Mouse (Mus musculus) brain, embryonic 18.5 days (tissue): ENCODE measurements around the gene Rbmxl1.
"Not testable (repeated sequence)": the region's sequence is repeated elsewhere in the genome, so short reads cannot be mapped to it uniquely, and the experiment has no call there.

Experiments used
- DNase-seq: peaks from one replicate; pipeline ENCODE4 v3.0.0-alpha.2; 2012; ENCODE audit warnings: low read depth, low spot score

Gene Rbmxl1

DNA sequence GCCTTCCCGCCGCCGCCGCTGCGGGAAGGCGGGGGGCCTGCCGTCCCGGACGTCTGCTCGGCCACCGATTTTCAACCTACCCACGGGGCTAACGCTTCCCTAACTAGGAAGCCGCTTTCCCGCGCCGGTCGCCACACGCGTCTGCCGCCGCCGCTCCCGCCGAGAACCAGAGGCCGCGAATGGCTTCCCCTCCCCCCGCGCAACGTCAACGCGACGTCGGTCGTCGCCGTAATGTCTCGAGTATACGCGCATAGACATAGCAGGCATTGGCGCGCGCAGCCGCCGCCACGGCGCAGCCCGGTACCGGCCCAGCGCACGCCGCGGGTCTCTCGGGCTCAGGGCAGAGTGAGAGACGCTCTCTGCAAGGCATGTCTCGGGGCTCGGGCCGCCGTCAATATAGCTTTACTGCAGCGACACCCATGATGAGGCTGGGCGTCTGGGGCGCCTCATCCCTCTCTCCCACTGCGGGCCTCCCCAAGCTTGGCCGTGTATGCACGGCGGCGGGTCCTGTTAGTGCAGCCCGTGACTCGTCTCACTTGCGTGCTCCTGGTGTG lies at the start of gene Rbmxl1:
Gene Rbmxl1 (minus strand): TSS at position 180 of the 554 bp plus-strand sequence.
- peak; percentile 63 for DNase-seq

DNA sequence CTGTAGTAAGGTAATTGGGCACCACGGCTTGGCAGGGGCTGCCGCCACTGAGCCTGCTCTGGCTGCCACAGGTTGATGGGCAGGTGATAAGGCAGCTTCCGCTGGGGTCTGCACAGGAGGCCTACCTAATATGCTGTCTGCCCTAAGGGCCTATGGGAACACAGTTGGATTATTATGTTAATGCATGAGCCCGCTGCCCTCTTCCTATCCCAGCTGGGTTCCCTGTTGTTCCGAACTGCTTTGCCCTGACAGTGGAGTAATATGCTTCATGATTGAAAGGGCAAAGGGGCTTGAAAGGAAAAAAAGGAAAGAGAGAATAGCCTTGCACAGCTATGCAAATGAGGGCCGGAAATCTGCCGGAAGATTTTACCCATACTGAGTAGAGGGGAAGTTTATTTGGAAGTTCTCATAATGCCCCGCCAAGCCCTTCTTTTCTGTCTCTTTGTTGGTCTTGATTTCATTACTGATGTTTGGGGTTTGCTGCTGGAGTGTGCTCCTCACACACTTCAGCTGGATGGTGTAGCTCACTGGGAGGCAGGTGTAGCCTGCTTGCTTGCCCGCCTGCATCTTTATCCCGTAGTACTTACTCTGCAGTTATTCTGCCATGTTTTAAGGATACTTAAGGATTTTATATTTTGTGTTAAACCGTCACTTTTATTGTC lies 48.2 kb upstream of the Rbmxl1 start:
- DNase-seq: no peak

DNA sequence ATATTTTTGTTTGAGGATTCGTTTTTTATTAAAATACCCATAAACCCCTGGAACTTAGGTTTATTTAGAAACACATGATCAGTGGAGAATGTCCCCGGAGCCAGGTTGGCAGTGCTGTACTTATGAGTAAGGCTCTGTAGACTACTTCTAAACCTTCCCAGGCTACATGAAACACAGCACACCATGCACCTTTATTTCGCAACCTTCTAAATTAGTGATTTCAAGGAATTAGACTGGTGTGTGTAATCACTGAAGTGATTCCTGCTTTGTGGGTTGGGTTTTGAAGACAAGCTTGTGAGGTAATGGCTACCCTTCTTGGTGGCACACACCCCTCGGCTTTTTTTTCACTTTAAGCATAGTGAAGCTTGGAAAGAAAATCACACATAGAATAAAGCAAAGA lies 47.1 kb upstream of the Rbmxl1 start:
- no peak for DNase-seq

DNA sequence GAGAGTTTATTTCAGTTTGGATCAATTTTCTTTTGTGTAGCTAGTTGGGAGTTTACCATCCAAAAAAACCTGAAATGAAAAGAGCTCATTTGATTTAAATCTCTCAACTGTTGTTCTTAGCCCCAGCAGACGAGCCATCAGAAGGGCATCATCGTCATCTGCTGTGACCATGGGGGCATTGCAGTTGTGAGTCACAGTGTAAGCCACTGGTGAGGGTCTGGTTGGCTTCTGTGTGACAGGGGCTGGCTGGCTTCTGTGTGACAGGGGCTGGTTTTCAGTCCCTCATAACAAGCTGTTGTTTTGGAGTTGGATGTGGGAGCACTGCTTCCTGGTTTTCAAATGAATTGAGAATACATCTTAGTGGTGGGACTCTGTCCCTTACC lies 42.0 kb upstream of the Rbmxl1 start:
- no peak for DNase-seq

DNA sequence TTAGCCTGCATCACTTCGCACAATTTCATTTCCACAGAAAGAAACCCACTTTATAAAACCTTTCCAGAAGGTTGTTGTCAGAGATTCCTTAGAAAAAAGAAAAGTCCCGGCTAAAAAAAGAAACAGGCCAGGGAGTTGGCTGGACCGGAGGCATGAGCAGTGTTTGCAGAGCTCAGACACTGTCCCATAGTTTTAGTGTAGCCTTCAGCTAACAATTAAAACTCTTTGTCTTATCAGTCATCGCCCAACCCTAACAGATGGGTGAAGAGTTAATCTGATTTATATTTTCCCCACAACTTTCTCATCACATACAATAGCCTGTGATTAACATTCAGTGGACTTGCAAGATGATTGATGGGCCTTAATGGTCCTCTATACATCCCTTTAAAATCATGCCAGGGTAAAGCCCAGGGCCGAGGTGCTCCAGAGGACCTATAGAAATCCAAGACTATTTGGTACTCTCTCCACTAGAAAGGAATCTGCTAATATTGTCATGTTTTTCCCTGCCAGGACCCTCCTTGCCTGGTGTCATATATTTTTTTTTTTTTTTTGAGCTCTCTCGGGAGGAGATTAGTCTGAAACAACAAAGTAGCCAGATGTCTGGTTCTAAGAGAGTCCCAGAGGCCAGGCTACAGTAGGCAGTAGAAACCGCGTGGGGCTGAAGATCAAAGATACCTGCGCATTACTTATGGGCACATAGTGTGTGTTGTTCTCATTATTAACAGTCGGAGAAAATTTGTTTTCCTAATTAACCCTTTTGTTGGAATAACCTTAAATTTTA lies 41.5 kb upstream of the Rbmxl1 start:
- DNase-seq: no peak

DNA sequence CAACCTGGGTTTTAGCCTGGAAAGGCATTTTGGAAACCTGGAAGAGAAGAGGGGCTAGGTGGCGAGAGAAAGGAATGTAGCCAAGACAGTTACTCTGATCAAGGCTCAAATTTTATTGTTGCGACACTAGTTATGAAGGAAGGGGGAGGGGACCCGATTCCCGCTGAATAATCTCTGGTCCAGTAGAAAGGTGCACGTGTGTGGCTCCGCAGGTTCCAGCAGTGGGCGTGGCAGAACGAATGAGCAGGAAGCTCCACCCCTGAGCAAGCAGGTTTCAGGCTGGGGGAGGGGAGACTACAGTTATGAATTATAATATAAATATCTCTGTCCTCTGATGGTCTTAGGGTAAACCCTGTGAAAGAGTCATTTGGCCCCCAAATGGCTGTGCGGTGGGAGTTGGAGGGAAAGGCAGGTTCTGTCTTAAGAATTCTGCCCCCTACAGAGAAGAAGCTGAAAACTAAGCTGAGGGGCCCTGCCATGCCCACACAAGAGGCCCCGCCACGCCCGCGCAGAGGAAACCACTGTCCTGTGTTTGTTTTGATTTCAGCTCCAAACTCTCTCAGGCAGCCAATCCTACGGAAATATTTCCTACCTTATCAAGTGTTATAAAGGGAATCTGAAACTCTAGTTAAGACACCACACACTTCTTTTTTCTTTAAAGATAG lies 36.6 kb upstream of the Rbmxl1 start:
- not testable (repeated sequence) for DNase-seq

DNA sequence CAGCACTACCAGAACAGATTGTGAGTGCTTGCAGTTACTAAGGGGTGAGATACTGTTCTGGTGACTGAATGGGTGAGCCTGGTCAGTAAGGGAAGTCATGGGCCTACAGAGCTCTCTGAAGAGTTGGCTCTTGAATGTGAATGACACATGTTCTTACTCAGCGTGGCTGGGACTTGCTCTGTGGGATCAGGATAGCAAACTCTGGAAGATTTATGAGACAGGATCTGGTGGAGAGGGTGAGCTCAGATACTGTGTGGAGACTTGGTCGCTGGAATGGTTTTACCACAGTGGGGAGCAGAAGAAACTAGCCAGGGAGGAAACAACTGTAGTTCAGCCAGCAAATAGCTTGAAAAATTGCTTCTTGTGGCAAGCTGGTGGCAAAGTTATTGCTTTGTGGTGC lies 35.8 kb upstream of the Rbmxl1 start:
- no peak for DNase-seq

DNA sequence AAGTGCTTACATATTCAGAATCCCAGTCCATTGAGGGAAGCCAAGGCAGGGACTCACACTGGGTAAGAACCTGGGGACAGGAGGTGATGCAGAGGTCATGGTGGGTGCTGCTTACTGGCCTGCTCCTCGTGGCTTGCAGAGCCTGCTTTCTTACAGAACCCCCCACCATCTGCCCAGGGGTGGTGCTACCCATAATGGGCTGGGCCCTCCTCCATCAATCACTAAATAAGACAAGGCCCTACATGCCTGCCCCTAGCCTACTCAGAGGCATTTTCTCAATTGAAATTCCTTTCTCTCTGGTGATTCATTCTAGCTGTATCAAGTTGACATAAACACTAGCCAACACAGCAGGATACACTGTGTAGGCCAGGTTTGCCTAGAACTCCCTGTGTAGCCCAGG lies 34.9 kb upstream of the Rbmxl1 start:
- DNase-seq: no peak

DNA sequence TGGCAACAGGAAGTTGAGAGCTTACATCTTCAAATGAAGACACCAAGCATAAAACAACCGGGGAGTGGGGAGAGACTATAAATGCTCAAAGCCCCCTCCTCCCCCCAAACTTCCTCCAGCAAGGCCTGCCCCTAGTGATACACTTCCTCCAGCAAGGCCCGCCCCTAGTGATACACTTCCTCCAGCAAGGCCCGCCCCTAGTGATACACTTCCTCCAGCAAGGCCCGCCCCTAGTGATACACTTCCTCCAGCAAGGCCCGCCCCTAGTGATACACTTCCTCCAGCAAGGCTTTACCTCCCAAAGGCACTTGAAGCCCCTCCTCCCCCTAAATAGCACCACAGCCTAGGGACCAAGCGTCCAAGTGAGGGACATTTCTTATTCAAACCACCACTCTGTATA lies 34.0 kb upstream of the Rbmxl1 start:
- not testable (repeated sequence) for DNase-seq

DNA sequence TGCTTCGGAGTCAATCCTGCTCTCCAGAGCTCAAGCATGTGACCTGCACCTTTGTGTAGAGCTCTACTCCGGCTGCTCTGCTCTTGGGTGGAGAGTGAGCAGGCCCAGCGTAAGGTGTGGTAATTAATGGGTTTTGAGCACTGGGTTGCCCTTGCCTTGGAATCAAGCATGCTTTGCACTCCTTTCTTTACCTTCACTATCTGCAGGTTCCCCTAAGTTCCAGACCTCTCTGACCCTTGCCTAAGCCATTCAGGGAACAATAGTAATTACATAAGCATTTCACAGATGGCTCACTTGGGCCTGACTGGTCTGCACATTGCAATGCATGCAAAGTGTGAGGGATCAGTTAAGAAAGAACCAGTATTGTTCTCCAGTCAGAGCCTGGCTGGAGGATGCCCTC lies 29.1 kb upstream of the Rbmxl1 start:
- no peak for DNase-seq

DNA sequence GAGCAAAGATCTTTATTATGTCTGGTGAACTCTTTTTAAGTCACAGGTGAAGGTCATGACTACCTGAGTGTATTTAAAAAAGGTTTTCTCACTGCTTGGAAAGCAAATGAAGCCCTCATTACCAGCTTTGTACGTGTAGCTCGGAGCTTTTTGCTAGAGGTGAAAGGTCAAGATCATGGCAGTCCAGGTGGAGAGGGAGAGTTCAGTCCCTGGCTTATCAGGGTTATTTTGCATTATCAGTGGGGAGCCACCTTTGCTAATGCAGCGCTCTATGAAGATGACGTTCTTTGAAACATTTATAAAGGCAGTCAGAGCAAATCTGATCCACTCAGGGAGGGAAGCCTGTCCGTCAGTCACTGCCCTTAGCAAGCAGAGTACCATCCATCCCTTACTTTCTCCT lies 28.0 kb upstream of the Rbmxl1 start:
- DNase-seq: no peak

DNA sequence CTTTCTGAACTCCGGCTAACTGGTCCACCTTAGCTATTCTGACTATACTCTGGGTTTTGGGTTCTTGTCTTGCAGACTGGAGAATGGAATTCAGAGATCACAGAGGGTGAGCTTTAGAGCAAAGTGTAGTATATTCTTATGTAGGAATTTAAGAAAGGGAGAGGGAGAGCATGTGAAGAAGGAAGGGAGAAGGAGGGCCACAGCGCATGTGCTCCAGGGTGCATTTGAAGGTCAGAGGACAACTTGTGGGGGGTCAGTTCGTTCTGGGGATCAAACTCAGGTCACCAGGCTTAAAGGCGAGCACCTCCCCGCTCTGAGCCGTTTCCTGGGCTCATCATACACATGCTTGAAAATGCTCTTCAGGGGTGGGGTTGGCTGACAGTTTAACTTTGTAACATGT lies 25.3 kb upstream of the Rbmxl1 start:
- DNase-seq: no peak

DNA sequence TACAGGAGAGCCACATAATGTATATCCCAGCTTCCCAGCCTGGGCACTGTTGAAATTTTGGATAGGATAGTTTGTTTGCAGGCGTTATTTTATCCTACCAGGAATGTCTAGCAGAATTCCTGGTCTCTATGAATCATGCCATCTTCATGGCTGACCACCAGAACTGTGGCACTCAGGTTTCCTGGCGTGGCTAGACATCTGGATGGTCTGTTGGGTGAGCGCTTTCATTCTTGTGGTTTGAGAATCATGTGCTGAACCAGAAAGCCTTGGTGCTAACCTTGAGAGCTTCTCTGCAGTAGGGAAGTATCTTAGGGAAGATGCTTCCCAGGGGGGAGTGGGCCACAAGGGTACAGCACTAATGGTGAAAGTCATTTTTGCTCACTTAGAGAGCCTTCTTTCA lies 6.4 kb upstream of the Rbmxl1 start:
- no peak for DNase-seq

DNA sequence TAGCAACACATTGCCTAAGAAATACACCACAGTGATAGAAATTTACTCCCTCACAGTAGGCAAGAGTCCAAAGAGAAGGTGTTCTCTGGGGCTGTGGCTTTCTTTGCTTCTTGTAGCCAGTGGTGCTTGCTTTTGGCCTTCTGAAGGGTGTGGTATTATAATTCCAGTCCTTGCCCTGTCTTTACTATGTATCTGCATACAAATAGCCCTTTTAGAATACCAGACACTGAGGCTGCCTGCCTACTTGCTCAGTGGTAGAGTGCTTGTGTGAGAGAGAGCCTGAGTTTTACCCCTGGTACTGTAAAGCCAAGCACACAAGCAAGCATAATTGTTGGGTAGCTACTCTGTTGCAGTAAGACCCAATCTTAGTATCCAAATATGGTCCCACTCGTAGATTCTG lies 6.0 kb upstream of the Rbmxl1 start:
- no peak for DNase-seq

DNA sequence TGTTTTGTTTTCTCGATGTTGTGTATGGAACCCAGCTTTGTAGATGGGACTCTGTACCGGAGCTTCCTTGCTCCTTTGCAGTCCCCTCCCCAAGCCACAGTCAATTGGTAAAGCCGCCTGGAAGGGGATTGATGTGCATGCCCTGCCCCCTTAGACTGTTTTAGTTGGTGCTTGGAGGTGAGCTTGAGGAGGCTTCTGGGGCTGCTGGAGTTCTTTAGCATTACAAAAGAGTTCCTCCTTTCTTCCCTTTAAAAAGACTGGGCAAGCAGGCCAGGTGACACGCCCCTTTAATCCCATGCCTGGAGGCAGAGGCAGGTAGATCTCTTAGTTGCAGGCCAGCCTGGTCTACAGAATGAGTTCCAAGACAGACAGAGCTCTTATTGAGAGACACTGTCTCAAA lies 4.4 kb upstream of the Rbmxl1 start:
- no peak for DNase-seq

DNA sequence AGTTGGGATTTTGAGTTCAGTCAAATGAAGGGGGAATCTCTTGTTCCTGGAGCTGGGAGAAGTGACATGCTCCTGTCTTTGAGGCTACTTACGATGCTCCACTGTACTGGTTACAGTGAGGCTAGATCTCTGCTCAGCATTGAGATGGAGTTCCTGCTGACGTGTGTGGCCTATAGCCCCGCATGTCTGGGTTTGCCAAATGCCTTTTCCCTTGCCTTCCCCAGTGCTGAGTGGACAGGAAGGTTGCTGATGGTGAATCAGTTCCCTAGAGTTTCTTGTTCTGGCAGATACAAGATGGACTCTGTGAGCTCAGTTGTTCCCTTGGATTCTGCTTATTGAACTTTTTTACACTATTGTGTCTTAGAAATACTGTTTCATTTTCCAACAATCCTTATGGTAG lies 2.2 kb upstream of the Rbmxl1 start:
- DNase-seq: no peak

DNA sequence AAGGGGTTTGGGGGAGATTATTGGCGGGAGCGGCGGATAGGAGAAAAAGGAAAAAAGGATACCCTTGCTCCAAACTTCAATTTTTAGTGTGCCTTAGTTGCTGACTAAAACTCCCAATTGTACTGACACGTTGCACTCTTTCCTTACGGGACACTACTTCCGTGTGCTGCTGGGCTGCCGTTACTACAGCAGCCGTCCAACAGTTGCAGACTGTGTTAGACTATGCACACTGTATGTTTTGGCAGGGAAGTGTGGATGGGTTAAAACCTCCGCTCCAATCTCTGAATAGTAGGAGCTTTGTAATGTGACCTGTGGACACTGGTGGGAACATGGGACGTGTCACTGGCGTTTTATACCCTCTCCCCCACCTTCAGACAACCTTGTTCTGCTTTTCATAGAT lies 1.4 kb upstream of the Rbmxl1 start:
- DNase-seq: no peak

DNA sequence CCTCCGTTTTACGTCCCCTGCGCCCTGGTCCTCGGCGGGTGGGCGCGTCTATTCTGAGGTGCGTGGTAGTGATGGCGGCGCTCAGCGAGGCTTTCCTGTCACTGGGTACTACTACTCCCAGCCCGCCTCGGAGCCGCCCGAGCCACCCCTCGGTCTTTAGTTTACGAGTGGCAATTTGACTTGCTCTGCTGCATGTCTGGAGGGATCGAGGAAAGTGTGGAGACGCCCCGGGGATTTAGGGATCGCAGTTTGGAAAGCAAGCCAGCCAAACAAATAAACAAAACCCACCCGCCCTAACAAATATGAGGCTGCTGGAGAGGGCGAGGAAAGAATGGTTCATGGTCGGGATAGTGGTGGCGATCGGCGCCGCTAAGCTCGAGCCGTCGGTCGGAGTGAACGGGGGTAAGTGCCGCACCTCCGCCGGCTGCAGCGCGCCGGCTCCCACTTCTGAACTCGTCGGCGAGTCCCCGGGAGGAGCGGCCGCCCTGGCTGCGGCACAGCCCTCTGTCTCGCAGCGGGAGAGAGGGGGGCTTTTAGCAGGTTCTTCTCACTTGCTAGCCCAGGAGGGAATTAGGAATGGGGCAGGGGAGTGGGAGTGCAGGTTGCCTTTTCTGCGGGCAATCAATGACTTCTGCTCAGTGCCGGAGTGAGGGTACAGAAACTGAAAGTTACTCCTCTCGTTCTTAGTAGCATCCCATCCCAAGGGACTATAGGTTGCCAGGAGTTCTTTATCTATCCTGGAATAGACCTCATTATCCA lies 754 bp upstream of the Rbmxl1 start, which contains the start of gene Slc10a7:
Gene Slc10a7 (plus strand): TSS at position 74 of the 759 bp plus-strand sequence.
- peak; percentile 78 for DNase-seq

DNA sequence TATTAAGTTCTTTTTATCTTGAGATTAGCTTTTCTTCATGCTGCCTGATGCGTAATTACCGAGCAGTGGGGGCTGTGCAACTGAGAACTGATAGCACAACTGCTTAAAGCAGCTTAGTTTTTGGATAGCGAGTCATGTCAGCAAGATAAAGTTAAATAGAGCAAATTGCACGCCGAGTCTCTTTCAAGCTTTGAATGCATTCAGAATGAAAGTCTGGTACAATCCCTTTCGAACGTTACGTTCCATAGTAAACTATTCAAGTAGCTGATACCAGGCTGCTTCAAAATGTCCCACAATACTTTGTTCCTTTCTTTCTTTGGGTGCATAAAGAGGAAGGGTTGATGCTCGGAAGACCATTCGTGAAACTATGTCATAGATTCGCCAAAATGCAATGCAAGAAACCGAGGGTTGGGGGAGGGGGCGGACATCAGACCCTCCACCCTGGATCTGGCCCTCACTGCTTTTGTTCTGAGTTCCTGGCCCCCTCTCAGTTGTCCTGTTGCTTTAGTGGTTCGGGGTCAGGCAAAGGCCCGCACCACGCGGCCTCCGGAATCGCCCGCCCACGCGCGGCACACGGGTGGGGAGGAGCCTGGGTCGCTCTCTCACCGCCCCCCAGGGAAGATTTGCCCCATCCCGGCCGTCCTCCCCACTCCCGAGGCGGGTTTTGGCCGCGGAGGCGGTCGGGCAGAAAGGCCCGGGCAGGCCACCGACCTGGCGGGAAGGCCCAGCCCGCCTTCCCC lies 549 bp downstream of the Rbmxl1 start:
- DNase-seq: peak; percentile 10

DNA sequence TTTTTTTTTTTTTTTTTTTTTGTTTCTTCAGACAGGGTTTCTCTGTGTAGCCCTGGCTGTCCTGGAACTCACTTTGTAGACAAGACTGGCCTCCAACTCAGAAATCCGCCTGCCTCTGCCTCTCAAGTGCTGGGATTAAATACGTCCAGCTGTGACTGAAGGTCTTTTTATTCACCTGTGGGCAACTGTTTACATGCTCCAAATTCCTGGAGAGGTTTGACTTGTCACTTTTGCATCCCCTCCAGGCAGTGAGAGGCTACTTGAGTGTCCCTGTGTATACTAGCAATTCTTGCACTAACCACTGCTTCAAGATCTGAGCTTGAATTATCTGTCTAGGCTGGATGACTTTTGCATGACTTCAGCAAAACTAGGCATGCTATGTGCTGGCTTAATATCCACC lies 6.0 kb downstream of the Rbmxl1 start:
- DNase-seq: no peak

DNA sequence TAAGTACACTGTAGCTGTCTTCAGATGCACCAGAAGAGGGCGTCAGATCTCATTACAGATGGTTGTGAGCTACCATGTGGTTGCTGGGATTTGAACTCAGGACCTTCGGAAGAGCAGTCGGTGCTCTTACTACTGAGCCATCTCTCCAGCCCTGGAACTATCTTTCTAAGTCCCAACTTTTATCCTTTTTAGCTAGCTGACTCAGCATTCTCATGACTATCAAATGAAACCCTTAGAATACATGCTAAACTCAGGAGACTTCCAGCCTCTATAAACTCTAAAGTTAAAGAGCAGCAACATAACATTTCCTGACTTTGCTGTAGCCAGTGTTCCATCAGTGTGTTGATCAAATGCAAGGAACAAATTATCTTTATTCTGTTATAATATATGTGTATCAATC lies 12.4 kb downstream of the Rbmxl1 start:
- not testable (repeated sequence) for DNase-seq
